Mouse (Mus musculus): Measurements from ENCODE around the gene Gfod1. TPM values are rescaled to one million over a fixed set of nuclear protein-coding genes. Genes with fewer than 3 reads are reported as not detected.

Gfod1 gene
- total RNA-seq, 1 experiment = 4.8 TPM

GRCm38 (mm10) chr13:43212338-43212737 lies 91.6 kb downstream of the Gfod1 start:
- H3K4me3 ChIP-seq (ENCODE audit: insufficient read depth in 1 of 2, low read depth in 1 of 2, low read length in 2 of 2, poor library complexity in 1 of 2, severe bottlenecking in 1 of 2) = no peak overlapping the region
- no peaks in the 10 kb centered on the region for H3K36me3 ChIP-seq (ENCODE audit: control insufficient read depth, insufficient read depth, low read length, poor library complexity, severe bottlenecking)
- H3K27ac ChIP-seq (ENCODE audit: insufficient read depth, low read depth, low read length, poor library complexity, severe bottlenecking) = no peak overlapping the region
- H3K9ac ChIP-seq (ENCODE audit: insufficient read depth, low read depth, low read length, poor library complexity, severe bottlenecking) = no peak overlapping the region
- TF ChIP-seq CHD2 (IDR thresholded peaks at IDR 0.05; ENCODE audit: low read depth, low read length) (no peak), MAFK (IDR thresholded peaks at IDR 0.05; ENCODE audit: insufficient read depth, low read depth, low read length) (peak; percentile 56; the same call in 1 of the 2 replicates)
- in situ Hi-C loops (cut with MboI; ENCODE audit: low sequenced_read_pairs in 2 of 2, unreplicated experiment in 2 of 2) = no loop called here
- DNase-seq (ENCODE audit: low read depth, low spot score) = no peak
- peaks cover 7 to 34% of the 10 kb centered on the region in 2 experiments for H3K4me1 ChIP-seq (ENCODE audit: control insufficient read depth in 2 of 2, insufficient read depth in 2 of 2, low read length in 2 of 2, poor library complexity in 1 of 2)
- H3K9me3 ChIP-seq (ENCODE audit: control insufficient read depth, insufficient read depth, low read depth, low read length) = no peaks in the 10 kb centered on the region

GRCm38 (mm10) chr13:43210956-43211355 lies 93.0 kb downstream of the Gfod1 start:
- in situ Hi-C loops (cut with MboI; ENCODE audit: low sequenced_read_pairs in 2 of 2, unreplicated experiment in 2 of 2) = no loop called here
- no peak overlapping the region for H3K27ac ChIP-seq (ENCODE audit: insufficient read depth, low read depth, low read length, poor library complexity, severe bottlenecking)
- no peak overlapping the region for H3K9ac ChIP-seq (ENCODE audit: insufficient read depth, low read depth, low read length, poor library complexity, severe bottlenecking)
- TF ChIP-seq ZNF384 (IDR thresholded peaks at IDR 0.05; ENCODE audit: low read depth, low read length) (no peak), MAFK (IDR thresholded peaks at IDR 0.05; ENCODE audit: insufficient read depth, low read depth, low read length) (no peak), HCFC1 (IDR thresholded peaks at IDR 0.05; ENCODE audit: borderline replicate concordance, insufficient read depth, low read length) (no peak), ZC3H11A (IDR thresholded peaks at IDR 0.05; ENCODE audit: borderline replicate concordance, low read depth, low read length) (no peak), CHD2 (IDR thresholded peaks at IDR 0.05; ENCODE audit: low read depth, low read length) (no peak)
- no peaks in the 10 kb centered on the region for H3K36me3 ChIP-seq (ENCODE audit: control insufficient read depth, insufficient read depth, low read length, poor library complexity, severe bottlenecking)
- H3K4me1 ChIP-seq (ENCODE audit: control insufficient read depth in 2 of 2, insufficient read depth in 2 of 2, low read length in 2 of 2, poor library complexity in 1 of 2) = peaks cover 3 to 25% of the 10 kb centered on the region in 2 experiments
- no peak overlapping the region for H3K4me3 ChIP-seq (ENCODE audit: insufficient read depth in 1 of 2, low read depth in 1 of 2, low read length in 2 of 2, poor library complexity in 1 of 2, severe bottlenecking in 1 of 2)
- H3K9me3 ChIP-seq (ENCODE audit: control insufficient read depth, insufficient read depth, low read depth, low read length) = no peaks in the 10 kb centered on the region
- DNase-seq (ENCODE audit: low read depth, low spot score) = no peak

GRCm38 (mm10) chr13:43209560-43209959 lies 94.4 kb downstream of the Gfod1 start:
- in situ Hi-C loops (cut with MboI; ENCODE audit: low sequenced_read_pairs in 2 of 2, unreplicated experiment in 2 of 2) = loop anchor here in 1 of 2 experiments (10.0 kb wide), 1 partner anchor 115 kb away; no protein-coding TSS in a partner anchor
- Histone ChIP-seq H3K9me3 (ENCODE audit: control insufficient read depth, insufficient read depth, low read depth, low read length) (no peaks in the 10 kb centered on the region), H3K27ac (ENCODE audit: insufficient read depth, low read depth, low read length, poor library complexity, severe bottlenecking) (no peak overlapping the region), H3K4me1 (ENCODE audit: control insufficient read depth in 2 of 2, insufficient read depth in 2 of 2, low read length in 2 of 2, poor library complexity in 1 of 2) (peaks cover 1 to 30% of the 10 kb centered on the region in 2 experiments; a peak in 3 of 4 replicates), H3K4me3 (ENCODE audit: insufficient read depth in 1 of 2, low read depth in 1 of 2, low read length in 2 of 2, poor library complexity in 1 of 2, severe bottlenecking in 1 of 2) (no peak overlapping the region), H3K36me3 (ENCODE audit: control insufficient read depth, insufficient read depth, low read length, poor library complexity, severe bottlenecking) (no peaks in the 10 kb centered on the region), H3K9ac (ENCODE audit: insufficient read depth, low read depth, low read length, poor library complexity, severe bottlenecking) (no peak overlapping the region)
- no peak for DNase-seq (ENCODE audit: low read depth, low spot score)
- TF ChIP-seq ZNF384 (IDR thresholded peaks at IDR 0.05; ENCODE audit: low read depth, low read length) (no peak), ZC3H11A (IDR thresholded peaks at IDR 0.05; ENCODE audit: borderline replicate concordance, low read depth, low read length) (no peak), HCFC1 (IDR thresholded peaks at IDR 0.05; ENCODE audit: borderline replicate concordance, insufficient read depth, low read length) (no peak), CHD2 (IDR thresholded peaks at IDR 0.05; ENCODE audit: low read depth, low read length) (no peak), MAFK (IDR thresholded peaks at IDR 0.05; ENCODE audit: insufficient read depth, low read depth, low read length) (no peak)

GRCm38 (mm10) chr13:43208914-43209439 lies 95.0 kb downstream of the Gfod1 start:
- H3K27ac ChIP-seq (ENCODE audit: insufficient read depth, low read depth, low read length, poor library complexity, severe bottlenecking) = no peak overlapping the region
- no peak for DNase-seq (ENCODE audit: low read depth, low spot score)
- peaks cover 1 to 30% of the 10 kb centered on the region in 2 experiments; a peak in 3 of 4 replicates for H3K4me1 ChIP-seq (ENCODE audit: control insufficient read depth in 2 of 2, insufficient read depth in 2 of 2, low read length in 2 of 2, poor library complexity in 1 of 2)
- H3K36me3 ChIP-seq (ENCODE audit: control insufficient read depth, insufficient read depth, low read length, poor library complexity, severe bottlenecking) = no peaks in the 10 kb centered on the region
- no peak overlapping the region for H3K9ac ChIP-seq (ENCODE audit: insufficient read depth, low read depth, low read length, poor library complexity, severe bottlenecking)
- in situ Hi-C loops (cut with MboI; ENCODE audit: low sequenced_read_pairs in 2 of 2, unreplicated experiment in 2 of 2) = loop anchor here in 1 of 2 experiments (10.0 kb wide), 1 partner anchor 116 kb away; no protein-coding TSS in a partner anchor
- TF ChIP-seq ZNF384 (IDR thresholded peaks at IDR 0.05; ENCODE audit: low read depth, low read length) (no peak), HCFC1 (IDR thresholded peaks at IDR 0.05; ENCODE audit: borderline replicate concordance, insufficient read depth, low read length) (no peak), ZC3H11A (IDR thresholded peaks at IDR 0.05; ENCODE audit: borderline replicate concordance, low read depth, low read length) (no peak), MAFK (IDR thresholded peaks at IDR 0.05; ENCODE audit: insufficient read depth, low read depth, low read length) (no peak), CHD2 (IDR thresholded peaks at IDR 0.05; ENCODE audit: low read depth, low read length) (no peak)
- H3K9me3 ChIP-seq (ENCODE audit: control insufficient read depth, insufficient read depth, low read depth, low read length) = no peaks in the 10 kb centered on the region
- H3K4me3 ChIP-seq (ENCODE audit: insufficient read depth in 1 of 2, low read depth in 1 of 2, low read length in 2 of 2, poor library complexity in 1 of 2, severe bottlenecking in 1 of 2) = no peak overlapping the region

All from ES-E14 (cell line).